ENCODE assay signal across 8 mouse cellular contexts in genomic region chr1:133032981-133033315, GRCm38 (mm10). TPM values are rescaled to one million over a fixed set of nuclear protein-coding genes. Genes with fewer than 3 reads are reported as not detected.
DNase-seq lines count a peak whose midpoint lies in the region; ATAC-seq lines count a peak whose summit lies in the region.

No protein-coding gene starts in this region.

- H3K27ac ChIP-seq in heart, embryonic 14.5 days (replicated peaks in 1 of 2; ENCODE audit: control insufficient read depth in 1 of 2, insufficient read depth in 1 of 2, low read depth in 2 of 2, low read length in 2 of 2): peak overlapping the region in 1 of 2 experiments; percentile 70; a peak in 1 of 4 replicates
- peak overlapping the region; percentile 68; the same call in 1 of the 2 replicates for H3K27ac ChIP-seq in hindbrain, embryonic 16.5 days (ENCODE audit: low read depth, low read length)
- H3K27ac ChIP-seq in midbrain, embryonic 14.5 days (replicated peaks; ENCODE audit: low read depth, low read length): peak overlapping the region; percentile 57; the same call in 1 of the 2 replicates

- H3K36me3 ChIP-seq in heart, embryonic 14.5 days (ENCODE audit: control insufficient read depth, insufficient read depth, low read length): no peaks in the 10 kb centered on the region
- no peaks in the 10 kb centered on the region for H3K36me3 ChIP-seq in hindbrain, embryonic 16.5 days (ENCODE audit: control insufficient read depth, insufficient read depth, low read length)
- no peaks in the 10 kb centered on the region for H3K36me3 ChIP-seq in midbrain, embryonic 14.5 days (ENCODE audit: control insufficient read depth, insufficient read depth, low read length)

- H3K4me3 ChIP-seq in heart, embryonic 14.5 days (ENCODE audit: control insufficient read depth in 1 of 2, insufficient read depth in 1 of 2, low read depth in 1 of 2, low read length in 2 of 2): peak overlapping the region; percentile 53 to 65
- H3K4me3 ChIP-seq in hindbrain, embryonic 16.5 days (ENCODE audit: low read length): peak overlapping the region; percentile 57
- peak overlapping the region; percentile 41 for H3K4me3 ChIP-seq in midbrain, embryonic 14.5 days (replicated peaks; ENCODE audit: low read depth, low read length)

- no peaks in the 10 kb centered on the region for H3K27me3 ChIP-seq in heart, embryonic 14.5 days (ENCODE audit: control insufficient read depth, insufficient read depth, low read length)
- no peaks in the 10 kb centered on the region for H3K27me3 ChIP-seq in hindbrain, embryonic 16.5 days (replicated peaks; ENCODE audit: control insufficient read depth, insufficient read depth, low read length)
- no peaks in the 10 kb centered on the region for H3K27me3 ChIP-seq in midbrain, embryonic 14.5 days (ENCODE audit: control insufficient read depth, insufficient read depth, low read length)

- 0 out of 4 replicates have a peak, but pooled peaks cover 0 to 3% of the 10 kb centered on the region in 2 experiments for H3K4me1 ChIP-seq in heart, embryonic 14.5 days (ENCODE audit: control insufficient read depth in 2 of 2, insufficient read depth in 2 of 2, low read length in 2 of 2)
- peaks cover 9% of the 10 kb centered on the region for H3K4me1 ChIP-seq in hindbrain, embryonic 16.5 days (ENCODE audit: control insufficient read depth, insufficient read depth, low read depth, low read length)
- no peaks in the 10 kb centered on the region for H3K4me1 ChIP-seq in midbrain, embryonic 14.5 days (ENCODE audit: control insufficient read depth, insufficient read depth, low read length)

- intact Hi-C loops in heart, postnatal 25 days (cut with DNase I): loop anchor here (10.0 kb wide), 1 partner anchor 282 kb away; no protein-coding TSS in a partner anchor

- DNase-seq in heart, postnatal 25 days (ENCODE audit: low spot score): no peak
- no peak for DNase-seq in midbrain, embryonic 14.5 days
- no peak for DNase-seq in frontal cortex, postnatal 25 days (ENCODE audit: low spot score in 2 of 2)
- DNase-seq in thymus, postnatal 14 days: no peak
- DNase-seq in urinary bladder, postnatal 14 days (ENCODE audit: low spot score): no peak

- H3K9me3 ChIP-seq in heart, embryonic 14.5 days (ENCODE audit: control insufficient read depth, low read length): no peaks in the 10 kb centered on the region
- no peaks in the 10 kb centered on the region for H3K9me3 ChIP-seq in hindbrain, embryonic 16.5 days (ENCODE audit: control insufficient read depth, low read length)
- no peaks in the 10 kb centered on the region for H3K9me3 ChIP-seq in midbrain, embryonic 14.5 days (ENCODE audit: control insufficient read depth, low read length)

- 20% methylated on average over 5 of the region's 5 CpGs for WGBS in heart, embryonic 14.5 days
- WGBS in hindbrain, embryonic 16.5 days: 23% methylated on average over 5 of the region's 5 CpGs
- WGBS in midbrain, embryonic 14.5 days: 15% methylated on average over 5 of the region's 5 CpGs

- no peak for ATAC-seq in heart, embryonic 14.5 days (ENCODE audit: insufficient number of reproducible peaks, insufficient read depth, low FRiP score, low read depth)
- ATAC-seq in common myeloid progenitor, adult 5-6 weeks (replicated peaks; ENCODE audit: low read depth, poor library complexity, severe bottlenecking): 0 out of 2 replicates have a peak, but pooled peaks have one; percentile 10
- no peak for ATAC-seq in hindbrain, embryonic 16.5 days
- ATAC-seq in midbrain, embryonic 14.5 days (ENCODE audit: low FRiP score, low TSS enrichment): peak; percentile 40; the same call in 1 of the 2 replicates

- H3K9ac ChIP-seq in heart, embryonic 14.5 days (ENCODE audit: low read length): peak overlapping the region; percentile 71
- H3K9ac ChIP-seq in hindbrain, embryonic 16.5 days (ENCODE audit: low read depth, low read length): peak overlapping the region; percentile 60
- peak overlapping the region; percentile 39; the same call in 1 of the 2 replicates for H3K9ac ChIP-seq in midbrain, embryonic 14.5 days (replicated peaks; ENCODE audit: low read length)

- peak overlapping the region; percentile 63 for H3K4me2 ChIP-seq in heart, embryonic 14.5 days (ENCODE audit: low read length)
- H3K4me2 ChIP-seq in hindbrain, embryonic 16.5 days (ENCODE audit: low read length): peak overlapping the region; percentile 70
- peak overlapping the region; percentile 61 for H3K4me2 ChIP-seq in midbrain, embryonic 14.5 days (ENCODE audit: low read length)

RNA-seq across cellular contexts. Expression of gene Mdm4, which starts 2.6 kb away (rescaled TPM):
- 34.7 and 38.2 TPM in 2 replicates for polyA plus RNA-seq in heart, embryonic 14.5 days (2014; fragmentation: Nextera tagmentation; extraction: Ambion mirVana)
- 10 to 100 TPM; 25.0 to 29.0 TPM for total RNA-seq in heart, postnatal 25 days (2021)
- 104 and 113 TPM in 2 replicates for total RNA-seq in common myeloid progenitor, adult 5-6 weeks (2017)
- polyA plus RNA-seq in hindbrain, embryonic 16.5 days (2015; fragmentation: Nextera tagmentation; extraction: Ambion mirVana): 30.2 and 30.3 TPM in 2 replicates
- 52.5 and 53.5 TPM in 2 replicates for polyA plus RNA-seq in midbrain, embryonic 14.5 days (2014; fragmentation: Nextera tagmentation; extraction: Ambion mirVana)

RNA-seq across cellular contexts. Expression of gene Pik3c2b, which starts 12.5 kb away (rescaled TPM):
- 11.4 and 12.8 TPM in 2 replicates for polyA plus RNA-seq in heart, embryonic 14.5 days (2014; fragmentation: Nextera tagmentation; extraction: Ambion mirVana)
- total RNA-seq in heart, postnatal 25 days (2021): 10 to 100 TPM; 19.9 to 21.2 TPM
- total RNA-seq in common myeloid progenitor, adult 5-6 weeks (2017): 1.5 and 2.6 TPM in 2 replicates
- polyA plus RNA-seq in hindbrain, embryonic 16.5 days (2015; fragmentation: Nextera tagmentation; extraction: Ambion mirVana): 10.3 and 11.4 TPM in 2 replicates
- 14.3 and 17.0 TPM in 2 replicates for polyA plus RNA-seq in midbrain, embryonic 14.5 days (2014; fragmentation: Nextera tagmentation; extraction: Ambion mirVana)

Comparison
In these comparisons a context has a peak if more than half of its experiments do, and no peak if none do; other contexts are left out.
1. ATAC-seq: peak in common myeloid progenitor, adult 5-6 weeks (single experiment) and midbrain, embryonic 14.5 days (single experiment); none in heart, embryonic 14.5 days (single experiment) and hindbrain, embryonic 16.5 days (single experiment).
2. Peak in every context shown above with its lines, with median percentiles within 50 percentile points of each other: H3K4me2 ChIP-seq, H3K4me3 ChIP-seq and H3K9ac ChIP-seq.